Comparison of ENCODE assay signal across 13 mouse cellular contexts in the genomic region with DNA sequence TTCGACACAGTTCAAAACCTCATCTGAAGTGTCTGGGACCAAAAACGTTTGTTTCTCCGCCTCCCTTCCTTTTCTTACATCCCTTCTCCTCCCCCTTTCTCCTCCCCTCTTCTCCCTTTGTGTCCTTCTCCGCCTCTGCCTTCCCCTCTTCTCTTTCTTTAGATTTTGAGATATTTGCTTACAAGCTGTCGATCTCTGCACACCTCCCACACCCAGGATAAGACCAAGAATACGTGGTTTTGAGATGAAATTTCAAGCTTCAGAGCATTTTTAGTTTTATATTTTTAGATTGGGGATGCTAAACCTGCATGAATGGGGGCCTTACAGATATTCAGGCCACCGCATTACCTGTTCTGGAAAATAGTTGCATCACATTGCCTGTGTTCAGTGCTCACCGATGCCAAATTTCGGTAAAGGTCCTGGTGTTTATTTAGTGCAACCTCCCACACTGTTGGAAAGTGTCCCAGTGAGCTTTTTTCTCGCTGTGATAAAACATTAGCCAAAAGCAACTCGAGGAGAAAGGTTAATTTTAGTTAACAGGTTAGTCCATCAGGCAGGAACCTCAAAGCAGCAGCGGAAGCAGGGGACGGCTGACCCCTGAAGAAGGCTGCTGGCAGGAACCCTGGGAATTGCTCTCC. TPM values are rescaled to one million over a fixed set of nuclear protein-coding genes. Genes with fewer than 3 reads are reported as not detected.
DNase-seq lines count a peak whose midpoint lies in the region; ATAC-seq and TF ChIP-seq lines count a peak whose summit lies in the region.
"Had no signal": no experiment of that assay in that cellular context is flagged by ENCODE, and none has a peak within 500 bp of the region (broad histone marks: within the 10 kb centered on the region; RNA-seq: fewer than 3 reads in every experiment).

No protein-coding gene starts in this region.

- DNase-seq in kidney, adult 2 months, result peak; percentile 95
- no peak for DNase-seq in kidney, postnatal 4 days
- DNase-seq in right cerebral cortex, adult 2 months (ENCODE audit: low spot score in 2 of 2), result peak; percentile 50 to 67
- no peak for DNase-seq in right cerebral cortex, postnatal 14 days
- peak; percentile 6 for DNase-seq in heart, postnatal 25 days (ENCODE audit: low spot score)
- DNase-seq: spleen, adult 18-20 months; thymus, adult 2 months had no signal

- H3K4me3 ChIP-seq in kidney, adult 2 months (ENCODE audit: insufficient read depth, low read depth, low read length), result no peak overlapping the region
- no peak overlapping the region for H3K4me3 ChIP-seq in midbrain, embryonic 13.5 days (replicated peaks)
- no peak overlapping the region for H3K4me3 ChIP-seq in neural tube, embryonic 15.5 days (replicated peaks)
- H3K4me3 ChIP-seq: limb, embryonic 13.5 days had no signal

- H3K36me3 ChIP-seq in kidney, adult 2 months (ENCODE audit: control insufficient read depth, insufficient read depth, low read length), result no peaks in the 10 kb centered on the region
- no peaks in the 10 kb centered on the region for H3K36me3 ChIP-seq in midbrain, embryonic 13.5 days
- no peaks in the 10 kb centered on the region for H3K36me3 ChIP-seq in neural tube, embryonic 15.5 days
- H3K36me3 ChIP-seq: limb, embryonic 13.5 days had no signal

- H3K27ac ChIP-seq in kidney, adult 2 months (ENCODE audit: insufficient read depth, low read depth, low read length), result peak overlapping the region; percentile 95
- no peak overlapping the region for H3K27ac ChIP-seq in midbrain, embryonic 13.5 days
- H3K27ac ChIP-seq in neural tube, embryonic 15.5 days (replicated peaks), result no peak overlapping the region
- H3K27ac ChIP-seq: limb, embryonic 13.5 days had no signal

- H3K27me3 ChIP-seq in kidney, adult 2 months (replicated peaks; ENCODE audit: control insufficient read depth, insufficient read depth, low read length), result no peaks in the 10 kb centered on the region
- no peaks in the 10 kb centered on the region for H3K27me3 ChIP-seq in midbrain, embryonic 13.5 days
- H3K27me3 ChIP-seq in neural tube, embryonic 15.5 days (replicated peaks), result no peaks in the 10 kb centered on the region
- H3K27me3 ChIP-seq: limb, embryonic 13.5 days had no signal

- no peak for TF ChIP-seq POLR2A in kidney, adult 2 months (IDR thresholded peaks at IDR 0.05; ENCODE audit: low read depth, low read length)

- H3K9ac ChIP-seq in midbrain, embryonic 13.5 days (replicated peaks), result no peak overlapping the region
- no peak overlapping the region for H3K9ac ChIP-seq in neural tube, embryonic 15.5 days (replicated peaks)
- H3K9ac ChIP-seq: limb, embryonic 13.5 days had no signal

- peaks cover 15% of the 10 kb centered on the region for H3K4me1 ChIP-seq in kidney, adult 2 months (ENCODE audit: control insufficient read depth, insufficient read depth, low read length)
- no peaks in the 10 kb centered on the region for H3K4me1 ChIP-seq in midbrain, embryonic 13.5 days (replicated peaks)
- no peaks in the 10 kb centered on the region for H3K4me1 ChIP-seq in neural tube, embryonic 15.5 days

- ATAC-seq in midbrain, embryonic 13.5 days, result no peak
- ATAC-seq in neural tube, embryonic 15.5 days (ENCODE audit: low FRiP score), result no peak
- ATAC-seq: activated CD4-positive, CD25-positive, alpha-beta regulatory T cell, adult 4 months had no signal

- intact Hi-C loops in heart, postnatal 25 days (cut with DNase I), result no loop called here

- 0 out of 2 replicates have a peak, but pooled peaks cover 3% of the 10 kb centered on the region for H3K9me3 ChIP-seq in midbrain, embryonic 13.5 days
- H3K9me3 ChIP-seq in neural tube, embryonic 15.5 days (replicated peaks), result no peaks in the 10 kb centered on the region
- H3K9me3 ChIP-seq: limb, embryonic 13.5 days had no signal

- WGBS in kidney, adult 2 months, result 33% methylated on average over 13 of the region's 13 CpGs
- 79% methylated on average over 13 of the region's 13 CpGs for WGBS in midbrain, embryonic 13.5 days
- WGBS in neural tube, embryonic 15.5 days, result 77% methylated on average over 13 of the region's 13 CpGs

- no peak for TF ChIP-seq CTCF in kidney, adult 2 months (conservative IDR thresholded peaks at IDR 0.05; ENCODE audit: insufficient read depth, insufficient read length, low read depth, low read length)

- H3K4me2 ChIP-seq in midbrain, embryonic 13.5 days (replicated peaks), result no peak overlapping the region
- H3K4me2 ChIP-seq in neural tube, embryonic 15.5 days, result no peak overlapping the region
- H3K4me2 ChIP-seq: limb, embryonic 13.5 days; midbrain, embryonic 11.5 days had no signal

RNA-seq across cellular contexts. Expression of a gene that starts 20.2 kb away (rescaled TPM):
- 40.8 and 47.2 TPM in 2 replicates for polyA plus RNA-seq in kidney, adult 2 months (2012; rRNA removed)
- 100 to 1,000 TPM; 253 to 256 TPM for total RNA-seq in heart, postnatal 25 days (2021)
- 53.0 and 53.5 TPM in 2 replicates for polyA plus RNA-seq in midbrain, embryonic 13.5 days (2015; fragmentation: Nextera tagmentation; extraction: Ambion mirVana)
- polyA plus RNA-seq in neural tube, embryonic 15.5 days (2015; fragmentation: Nextera tagmentation; extraction: Ambion mirVana), result 78.7 and 103 TPM in 2 replicates
- total RNA-seq: granulocyte monocyte progenitor cell, adult 5-6 weeks had no signal

Comparison
In these comparisons a context has a peak if more than half of its experiments do, and no peak if none do; other contexts are left out.
1. DNase-seq: peak in kidney, adult 2 months (single experiment), right cerebral cortex, adult 2 months (2 of 2) and heart, postnatal 25 days (single experiment); none in kidney, postnatal 4 days (0 of 2) and right cerebral cortex, postnatal 14 days (single experiment).